Mouse (Mus musculus) CH12.LX (cell line): Measurements from ENCODE around the gene Sgca. TPM values are rescaled to one million over a fixed set of nuclear protein-coding genes. Genes with fewer than 3 reads are reported as not detected.
A peak's percentile ranks its signal among the peaks of the same experiment; 100 is the strongest.

Experiments
- DNase-seq: peaks from one replicate; pipeline ENCODE4 v3.0.0-alpha.2; 2013; ENCODE audit errors: extremely low read depth
- H3K27ac ChIP-seq: 2 replicates; pipeline ENCODE4 v1.5.1; 2012; ENCODE audit warnings: low read depth, mild to moderate bottlenecking, control low read depth, moderate library complexity; ENCODE audit not compliant: insufficient read depth
- H3K27me3 ChIP-seq: replicated peaks from 2 replicates; pipeline ENCODE3; 2012; ENCODE audit warnings: inconsistent platforms
- H3K36me3 ChIP-seq, 2 experiments: replicated peaks in 1 of 2; 2 replicates each; pipeline versions ENCODE3 to v1.6.1; 2012; ENCODE audit warnings: inconsistent platforms in 1 of 2, low read length in 1 of 2, mild to moderate bottlenecking in 1 of 2, mixed read lengths in 1 of 2, moderate library complexity in 1 of 2; ENCODE audit not compliant: control insufficient read depth in 1 of 2, insufficient read depth in 1 of 2
- H3K4me1 ChIP-seq, 2 experiments: 2 replicates each; pipeline ENCODE4 v1.6.1; 2012; ENCODE audit warnings: inconsistent platforms in 1 of 2, moderate library complexity in 1 of 2; ENCODE audit not compliant: insufficient read depth in 2 of 2, control insufficient read depth in 1 of 2
- H3K4me2 ChIP-seq: 2 replicates; pipeline ENCODE4 v1.6.1; 2012; ENCODE audit warnings: low read depth, mild to moderate bottlenecking, control low read depth; ENCODE audit not compliant: poor library complexity, insufficient read depth, severe bottlenecking
- H3K4me3 ChIP-seq, 3 experiments: fragments of 150-350 bp in 1 of 3; sonication (generic) in 1 of 3; replicated peaks in 1 of 3; 2 replicates each; pipeline versions ENCODE3 to v1.5.1; 2011 to 2012; ENCODE audit warnings: low read depth in 2 of 3, low read length in 2 of 3, mild to moderate bottlenecking in 2 of 3, moderate library complexity in 2 of 3, control low read depth in 1 of 3, improper control_type of control experiment in 1 of 3, inconsistent platforms in 1 of 3, mixed read lengths in 1 of 3; ENCODE audit not compliant: poor library complexity in 1 of 3
- H3K79me2 ChIP-seq: replicated peaks from 2 replicates; pipeline ENCODE4 v1.6.1; 2012; ENCODE audit warnings: mild to moderate bottlenecking, moderate library complexity; ENCODE audit not compliant: control insufficient read depth, poor library complexity, insufficient read depth, severe bottlenecking; ENCODE audit errors: extremely low read depth
- H3K9ac ChIP-seq: 2 replicates; pipeline ENCODE4 v1.6.1; 2012; ENCODE audit warnings: low read depth, mild to moderate bottlenecking, control low read depth, moderate library complexity; ENCODE audit not compliant: insufficient read depth
- H3K9me3 ChIP-seq: replicated peaks from 2 replicates; pipeline ENCODE3; 2012; ENCODE audit warnings: low read length, inconsistent platforms, mixed read lengths
- BHLHE40 ChIP-seq: IDR thresholded peaks from 2 replicates; pipeline ENCODE4 v1.6.1; 2011; ENCODE audit warnings: mild to moderate bottlenecking, low read depth, low read length, improper control_type of control experiment
- CHD1 ChIP-seq: IDR thresholded peaks from 2 replicates; pipeline ENCODE4 v1.6.1; 2012; ENCODE audit warnings: low read depth, low read length, improper control_type of control experiment, inconsistent platforms
- CTCF ChIP-seq, 2 experiments: IDR thresholded peaks in 1 of 2; conservative IDR thresholded peaks in 1 of 2; 2 replicates each; pipeline ENCODE4 v1.5.1; 2011 to 2012; ENCODE audit warnings: low read depth in 2 of 2, low read length in 2 of 2, improper control_type of control experiment in 1 of 2, inconsistent platforms in 1 of 2, mild to moderate bottlenecking in 1 of 2, moderate library complexity in 1 of 2
- ELF1 ChIP-seq: IDR thresholded peaks from 2 replicates; pipeline ENCODE4 v1.6.1; 2014; ENCODE audit warnings: low read depth, mild to moderate bottlenecking, inconsistent platforms, low read length, improper control_type of control experiment
- EP300 ChIP-seq: IDR thresholded peaks from 2 replicates; pipeline ENCODE4 v1.6.1; 2011; ENCODE audit warnings: low read length, improper control_type of control experiment
- ETS1 ChIP-seq: conservative IDR thresholded peaks from 2 replicates; pipeline ENCODE4 v1.6.1; 2012; ENCODE audit warnings: low read depth, mild to moderate bottlenecking, inconsistent platforms, low read length, improper control_type of control experiment, moderate library complexity
- HCFC1 ChIP-seq: IDR thresholded peaks from 2 replicates; pipeline ENCODE4 v1.6.1; 2012; ENCODE audit warnings: low read depth, mild to moderate bottlenecking, inconsistent platforms, low read length, improper control_type of control experiment
- IRF4 ChIP-seq: IDR thresholded peaks from 2 replicates; pipeline ENCODE4 v1.6.1; 2014; ENCODE audit warnings: low read depth, mild to moderate bottlenecking, inconsistent platforms, low read length, improper control_type of control experiment
- JUN ChIP-seq: IDR thresholded peaks from 2 replicates; pipeline ENCODE4 v1.6.1; 2011; ENCODE audit warnings: low read depth, mild to moderate bottlenecking, low read length, improper control_type of control experiment, moderate library complexity; ENCODE audit not compliant: insufficient read depth
- JUND ChIP-seq: conservative IDR thresholded peaks from 2 replicates; pipeline ENCODE4 v1.6.1; 2011; ENCODE audit warnings: low read depth, low read length, improper control_type of control experiment
- MAFK ChIP-seq: IDR thresholded peaks from 2 replicates; pipeline ENCODE4 v1.6.1; 2011; ENCODE audit warnings: low read length, improper control_type of control experiment; ENCODE audit not compliant: insufficient replicate concordance
- MAZ ChIP-seq: IDR thresholded peaks from 2 replicates; pipeline ENCODE4 v1.6.1; 2012; ENCODE audit warnings: low read depth, mild to moderate bottlenecking, inconsistent platforms, low read length, improper control_type of control experiment, moderate library complexity
- NELFE ChIP-seq: IDR thresholded peaks from 2 replicates; pipeline ENCODE4 v1.6.1; 2011; ENCODE audit warnings: low read depth, low read length, improper control_type of control experiment
- NRF1 ChIP-seq: IDR thresholded peaks from 2 replicates; pipeline ENCODE4 v1.6.1; 2014; ENCODE audit warnings: low read depth, mild to moderate bottlenecking, inconsistent platforms, low read length, improper control_type of control experiment, moderate library complexity
- PAX5 ChIP-seq: IDR thresholded peaks from 2 replicates; pipeline ENCODE4 v1.6.1; 2012; ENCODE audit warnings: low read length, inconsistent platforms, mixed read lengths
- POLR2A ChIP-seq: IDR thresholded peaks from 2 replicates; pipeline ENCODE4 v1.6.1; 2011; ENCODE audit warnings: low read depth, mild to moderate bottlenecking, improper control_type of control experiment, low read length
- POLR2AphosphoS2 ChIP-seq: IDR thresholded peaks from 2 replicates; pipeline ENCODE4 v1.6.1; 2011; ENCODE audit warnings: low read depth, low read length, improper control_type of control experiment
- UBTF ChIP-seq: IDR thresholded peaks from 2 replicates; pipeline ENCODE4 v1.6.1; 2012; ENCODE audit warnings: low read depth, mild to moderate bottlenecking, inconsistent platforms, low read length, improper control_type of control experiment, moderate library complexity
- ZC3H11A ChIP-seq: IDR thresholded peaks from 2 replicates; pipeline ENCODE4 v1.6.1; 2012; ENCODE audit warnings: low read depth, mild to moderate bottlenecking, inconsistent platforms, low read length, improper control_type of control experiment
- ZMIZ1 ChIP-seq: IDR thresholded peaks from 2 replicates; pipeline ENCODE4 v1.6.1; 2012; ENCODE audit warnings: low read depth, mild to moderate bottlenecking, inconsistent platforms, low read length, improper control_type of control experiment
- ZNF384 ChIP-seq: IDR thresholded peaks from 2 replicates; pipeline ENCODE4 v1.6.1; 2012; ENCODE audit warnings: low read depth, low read length, improper control_type of control experiment, inconsistent platforms
- dilution Hi-C: fragments of 300-500 bp; cut with MboI; formaldehyde crosslinking; loops from 2 replicates; pipeline ENCODE4 v1.14.3; 2020; ENCODE audit warnings: low sequenced_read_pairs; ENCODE audit not compliant: extremely low pct_unique_long_range_greater_than_20kb, extremely low pct_ligation_motif_present
- in situ Hi-C: fragments of 300-500 bp; cut with MboI; formaldehyde crosslinking; loops from 3 replicates; pipeline ENCODE4 v1.14.3; 2019; ENCODE audit warnings: low sequenced_read_pairs, low pct_ligation_motif_present, low pct_unique_long_range_greater_than_20kb, mixed read lengths
- polyA plus RNA-seq: library from polyadenylated mRNA; unstranded; fragments of >175 nt; gene quantifications from 2 replicates; pipeline ENCODE4 v1.2.1, GENCODE M21; 2012; ENCODE audit warnings: low read depth; ENCODE audit not compliant: insufficient read length
- total RNA-seq, 2 experiments: library from RNA; depleted of rRNA; stranded (reverse); fragments of 300-350 nt in 1 of 2; fragments of >200 nt in 1 of 2; gene quantifications; 2 replicates each; pipeline ENCODE4 v1.2.3; 2012 to 2014

The Sgca gene
- total and polyA plus RNA-seq, 3 experiments, result 0.08 to 0.39 TPM; not detected in 1

- no peaks in the 10 kb centered on the region for H3K79me2 ChIP-seq
- H3K4me1 ChIP-seq, result peaks cover 20 to 30% of the 10 kb centered on the region in 2 experiments
- H3K27ac ChIP-seq, result no peak within 1 kb of the TSS
- TF ChIP-seq ZMIZ1, result no peak
- no peak for TF ChIP-seq ZC3H11A
- TF ChIP-seq POLR2A, result no peak
- TF ChIP-seq CTCF (conservative IDR thresholded peaks at IDR 0.05 in 1 of 2, IDR thresholded peaks at IDR 0.05 in 1 of 2; ENCODE audit: low read depth in 2 of 2, low read length in 2 of 2), result peak in 1 of 2 experiments; percentile 56; a peak in 2 of 4 replicates
- TF ChIP-seq CHD1, result no peak
- 0 out of 2 replicates have a peak, but pooled peaks have one; percentile 22 for TF ChIP-seq MAZ
- H3K4me2 ChIP-seq, result no peak within 1 kb of the TSS
- no peaks in the 10 kb centered on the region for H3K36me3 ChIP-seq
- H3K27me3 ChIP-seq, result peaks cover 84% of the 10 kb centered on the region
- no peak within 1 kb of the TSS for H3K4me3 ChIP-seq
- dilution Hi-C loops, result no loop called here
- DNase-seq, result no peak
- in situ Hi-C loops, result no loop called here
- H3K9me3 ChIP-seq, result no peaks in the 10 kb centered on the region
- no peak within 1 kb of the TSS for H3K9ac ChIP-seq
Measured at GRCm38 (mm10) chr11:94967419-94967818, 8.7 kb downstream of the Sgca start, which contains the start of gene Hils1. Hils1 (plus strand) TSS chr11:94967593.

GRCm38 (mm10) chr11:94962534-94963101 is 13.5 kb downstream of the Sgca start:
- dilution Hi-C loops (no loop called here), in situ Hi-C loops (no loop called here)
- H3K79me2 ChIP-seq, result no peaks in the 10 kb centered on the region
- TF ChIP-seq NELFE, result no peak
- 0 out of 2 replicates have a peak, but pooled peaks have one; percentile 20 for TF ChIP-seq ETS1
- peak; percentile 70 for TF ChIP-seq ZNF384
- no peak for TF ChIP-seq NRF1
- no peak for TF ChIP-seq JUN
- TF ChIP-seq IRF4, result peak; percentile 70; the same call in 1 of the 2 replicates
- peak; percentile 28; the same call in 1 of the 2 replicates for TF ChIP-seq EP300
- TF ChIP-seq HCFC1, result no peak
- TF ChIP-seq JUND, result no peak
- no peak for TF ChIP-seq ZC3H11A
- 0 out of 2 replicates have a peak, but pooled peaks have one; percentile 37 for TF ChIP-seq MAFK
- TF ChIP-seq CTCF (conservative IDR thresholded peaks at IDR 0.05 in 1 of 2, IDR thresholded peaks at IDR 0.05 in 1 of 2; ENCODE audit: low read depth in 2 of 2, low read length in 2 of 2), result no peak
- TF ChIP-seq POLR2A, result no peak
- TF ChIP-seq UBTF, result no peak
- TF ChIP-seq ELF1, result no peak
- TF ChIP-seq POLR2AphosphoS2, result no peak
- peak; percentile 28 for TF ChIP-seq BHLHE40
- TF ChIP-seq CHD1, result no peak
- TF ChIP-seq PAX5, result no peak
- peak overlapping the region; percentile 39; the same call in 1 of the 2 replicates for H3K4me2 ChIP-seq
- DNase-seq, result peak; percentile 85
- peaks cover 71% of the 10 kb centered on the region for H3K27me3 ChIP-seq
- H3K4me1 ChIP-seq, result peaks cover 10 to 21% of the 10 kb centered on the region in 2 experiments
- H3K9me3 ChIP-seq, result no peaks in the 10 kb centered on the region
- H3K27ac ChIP-seq, result no peak overlapping the region
- no peak overlapping the region for H3K4me3 ChIP-seq
- H3K9ac ChIP-seq, result no peak overlapping the region
- no peaks in the 10 kb centered on the region for H3K36me3 ChIP-seq
